8 mouse cellular contexts compared by ENCODE assay signal in genomic region chr1:20819771-20820605, GRCm38 (mm10). TPM values are rescaled to one million over a fixed set of nuclear protein-coding genes. Genes with fewer than 3 reads are reported as not detected.
DNase-seq lines count a peak whose midpoint lies in the region; ATAC-seq lines count a peak whose summit lies in the region.

Gene Mcm3, minus strand, starts transcription at chr1:20820312.

- under 1% methylated on average over 49 of the region's 52 CpGs for WGBS in hindbrain, embryonic 11.5 days

- peak within 1 kb of the TSS; percentile 71 for H3K4me2 ChIP-seq in hindbrain, embryonic 11.5 days (replicated peaks; ENCODE audit: low read depth, low read length)

- H3K9ac ChIP-seq in hindbrain, embryonic 11.5 days (ENCODE audit: low read depth, low read length): peak within 1 kb of the TSS; percentile 67

- no peak within 1 kb of the TSS for H3K27ac ChIP-seq in hindbrain, embryonic 11.5 days (ENCODE audit: low read depth, low read length)

- ATAC-seq in hindbrain, embryonic 11.5 days (ENCODE audit: low FRiP score): peak; percentile 100

- H3K9me3 ChIP-seq in hindbrain, embryonic 11.5 days (ENCODE audit: control insufficient read depth, low read length): no peaks in the 10 kb centered on the region

- no peaks in the 10 kb centered on the region for H3K27me3 ChIP-seq in hindbrain, embryonic 11.5 days (ENCODE audit: control insufficient read depth, insufficient read depth, low read length)

- H3K4me3 ChIP-seq in hindbrain, embryonic 11.5 days (ENCODE audit: low read depth, low read length): peak within 1 kb of the TSS; percentile 81

- DNase-seq in Muller cell, postnatal 12 days (ENCODE audit: inconsistent ontology term): peak; percentile 93
- DNase-seq in cerebellum, adult 9-11 months: peak; percentile 93
- DNase-seq in frontal cortex, adult 2 months (ENCODE audit: extremely low spot score in 1 of 2, low spot score in 1 of 2): peak; percentile 96
- DNase-seq in hindbrain, embryonic 11.5 days (ENCODE audit: low spot score): peak; percentile 94
- DNase-seq in layer of hippocampus, postnatal 10 days (ENCODE audit: low spot score in 2 of 2): peak; percentile 84 to 86
- DNase-seq in lung, postnatal 10 days: peak; percentile 96
- DNase-seq in ovary, postnatal 36 days (ENCODE audit: low spot score): peak; percentile 79
- DNase-seq in thymus, postnatal 25 days: peak; percentile 88

- H3K4me1 ChIP-seq in hindbrain, embryonic 11.5 days (replicated peaks; ENCODE audit: control insufficient read depth, insufficient read depth, low read length): no peaks in the 10 kb centered on the region

- peaks cover 5% of the 10 kb centered on the region; the same call in 1 of the 2 replicates for H3K36me3 ChIP-seq in hindbrain, embryonic 11.5 days (ENCODE audit: control insufficient read depth, insufficient read depth, low read length)

RNA-seq across cellular contexts. Expression of gene Mcm3, which starts in this region (rescaled TPM):
- 2.1 and 3.3 TPM in 2 replicates for polyA plus RNA-seq in frontal cortex, adult 2 months (2012; rRNA removed)
- polyA plus RNA-seq in hindbrain, embryonic 11.5 days (2014; fragmentation: Nextera tagmentation; extraction: Ambion mirVana): 152 and 168 TPM in 2 replicates
- total RNA-seq in layer of hippocampus, postnatal 10 days (2021): 1 to 10 TPM; 7.2 to 9.5 TPM

Comparison
In these comparisons a context has a peak if more than half of its experiments do, and no peak if none do; other contexts are left out.
1. RNA of gene Mcm3 (polyA plus RNA-seq): 152 to 168 TPM in hindbrain, embryonic 11.5 days; 2.1 to 3.3 TPM in frontal cortex, adult 2 months; every median in the first group is over 10 times any median in the second.
2. Peak in every context shown above with its lines, with median percentiles within 50 percentile points of each other: DNase-seq.